Mouse (Mus musculus) C2C12 (cell line): ENCODE results near the gene Klk1b4.

Source experiments
- CTCF ChIP-seq: IDR thresholded peaks from one replicate; pipeline ENCODE4 v1.5.1; 2011; ENCODE audit not compliant: control insufficient read depth, insufficient read depth, insufficient read length
- FOSL1 ChIP-seq: IDR thresholded peaks from one replicate; pipeline ENCODE4 v1.8.0; 2011; ENCODE audit warnings: mild to moderate bottlenecking, low read length; ENCODE audit not compliant: poor library complexity, insufficient read depth, severe bottlenecking

- no peak for TF ChIP-seq CTCF
- no peak for TF ChIP-seq FOSL1
Observed at GRCm38 (mm10) chr7:44208307-44208706, 1.1 kb downstream of the Klk1b4 start.
